Mouse (Mus musculus) gastrocnemius, adult 18-20 months (tissue): ENCODE data around the gene Pygl. TPM values are rescaled to one million over a fixed set of nuclear protein-coding genes. Genes with fewer than 3 reads are reported as not detected.
"Not testable (repeated sequence)": the region's sequence is repeated elsewhere in the genome, so short reads cannot be mapped to it uniquely, and the experiment has no call there.

Experiments used
- DNase-seq: peaks from one replicate; pipeline ENCODE4 v3.0.0; 2021; ENCODE audit warnings: low spot score
- total RNA-seq, 2 experiments: library from RNA; stranded (reverse); gene quantifications; 2 replicates each; pipeline ENCODE4 v1.2.3; 2021

The Pygl gene
- total RNA-seq, 2 experiments from 2014 or later: 1.4 to 2.4 TPM

DNA sequence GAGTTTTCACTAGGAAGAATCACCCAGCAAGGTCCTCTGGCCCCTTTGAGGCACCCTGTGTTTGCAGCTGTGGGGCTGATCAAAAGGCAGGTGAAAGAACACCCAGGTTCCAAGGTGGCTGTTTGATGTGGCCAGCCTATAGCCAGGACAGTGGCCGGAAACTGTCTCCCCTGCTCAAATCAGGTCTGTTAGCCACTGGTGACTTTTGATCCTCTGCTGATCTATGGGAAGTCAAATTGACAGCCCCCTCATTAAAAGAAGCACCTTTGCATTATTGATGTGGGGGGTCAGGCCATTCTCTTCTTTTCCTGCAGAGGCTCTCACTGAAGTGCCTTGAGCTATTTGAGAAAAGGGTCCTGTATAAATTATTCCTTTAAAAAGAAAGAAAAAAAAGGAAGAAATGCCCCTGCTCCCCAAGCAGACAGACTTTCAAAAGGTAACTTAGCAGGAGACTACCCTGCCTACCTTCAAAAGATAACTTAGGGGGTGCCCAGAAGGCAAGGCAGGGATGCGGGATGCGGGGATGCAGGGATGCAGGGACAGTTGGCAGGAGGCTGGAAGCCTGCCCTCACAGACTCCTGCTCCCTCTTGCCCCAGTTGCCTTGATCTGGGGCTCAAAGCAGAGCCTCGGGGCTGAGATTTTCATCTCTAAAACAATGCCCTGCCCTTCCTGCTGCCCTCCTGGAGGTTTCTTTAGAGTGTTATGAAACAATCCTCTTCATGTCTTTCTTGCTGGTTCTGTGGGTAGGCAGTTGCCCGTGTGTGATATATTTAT, 73.8 kb downstream of the Pygl start:
- no peak for DNase-seq

DNA sequence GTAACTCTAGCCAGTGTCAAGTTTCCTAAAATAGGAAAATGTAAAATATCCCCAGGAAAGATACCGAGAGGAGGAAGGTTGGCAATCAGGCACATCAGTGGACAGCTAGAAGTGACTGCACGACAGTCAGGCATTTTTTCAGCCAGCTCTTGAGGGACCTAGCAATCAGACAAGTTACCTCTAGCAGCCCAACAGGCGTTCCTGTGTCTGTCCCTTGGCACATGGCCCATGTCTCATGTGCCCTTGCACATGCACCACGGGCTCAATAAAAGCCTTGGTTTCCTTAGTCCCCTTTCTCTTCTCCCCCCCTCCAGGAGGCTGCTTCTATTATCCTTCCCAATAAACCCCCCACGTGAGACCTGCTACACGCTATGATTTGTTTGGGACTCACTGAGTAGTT, 75.1 kb downstream of the Pygl start:
- no peak for DNase-seq

DNA sequence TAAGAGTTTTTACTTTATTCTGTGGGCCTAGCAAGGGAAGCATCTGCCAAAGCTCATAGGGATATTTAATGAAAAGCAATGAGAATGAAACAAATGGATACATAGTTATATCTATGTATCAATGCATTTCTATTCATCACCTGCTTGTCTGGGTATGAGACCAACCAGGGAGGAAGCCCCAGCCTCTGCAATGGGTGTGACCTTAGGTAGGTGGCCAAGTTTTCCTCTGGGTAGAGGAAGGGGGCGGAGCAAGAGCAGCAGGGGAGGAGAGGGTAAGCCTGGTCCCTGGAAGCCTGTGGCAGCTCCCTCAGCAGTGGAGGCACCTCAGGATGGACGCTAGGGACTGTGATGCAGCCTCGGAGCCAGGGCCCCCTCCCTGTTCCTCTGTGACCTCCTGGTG, 77.4 kb downstream of the Pygl start, which contains the start of gene Abhd12b:
TSS of gene Abhd12b (plus strand) at position 301 of the 400 bp plus-strand sequence.
- DNase-seq: no peak

DNA sequence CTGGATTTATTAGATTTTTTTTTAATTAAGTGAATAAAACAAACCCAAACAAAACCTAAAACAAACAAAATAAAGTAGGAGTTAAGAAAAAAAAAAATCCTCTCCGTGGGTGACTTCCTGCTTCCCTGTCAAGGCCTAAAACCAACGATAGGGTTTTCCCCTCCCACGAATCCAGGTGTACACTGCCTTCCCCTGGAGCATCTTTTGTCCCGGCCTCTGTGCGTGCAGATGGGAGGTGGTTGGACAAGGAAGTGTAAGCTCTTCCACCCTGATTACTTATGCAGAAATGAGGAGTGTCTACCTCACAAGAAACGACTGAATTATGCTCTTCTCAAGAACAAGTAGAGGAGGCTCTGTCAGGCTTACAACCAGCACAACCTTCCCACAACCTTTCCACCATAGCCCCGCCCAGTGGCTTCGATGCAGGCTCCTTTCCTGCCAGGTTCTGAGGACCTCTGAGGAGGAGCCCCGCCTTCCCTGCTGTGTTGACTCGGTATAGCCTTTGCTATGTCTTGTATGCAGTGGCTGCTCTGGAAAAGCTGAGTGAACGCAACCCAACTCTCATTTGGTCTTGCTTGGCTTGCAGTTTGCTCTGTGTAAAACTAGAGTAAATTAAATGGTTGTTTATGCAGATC, 82.5 kb downstream of the Pygl start:
- DNase-seq: no peak

DNA sequence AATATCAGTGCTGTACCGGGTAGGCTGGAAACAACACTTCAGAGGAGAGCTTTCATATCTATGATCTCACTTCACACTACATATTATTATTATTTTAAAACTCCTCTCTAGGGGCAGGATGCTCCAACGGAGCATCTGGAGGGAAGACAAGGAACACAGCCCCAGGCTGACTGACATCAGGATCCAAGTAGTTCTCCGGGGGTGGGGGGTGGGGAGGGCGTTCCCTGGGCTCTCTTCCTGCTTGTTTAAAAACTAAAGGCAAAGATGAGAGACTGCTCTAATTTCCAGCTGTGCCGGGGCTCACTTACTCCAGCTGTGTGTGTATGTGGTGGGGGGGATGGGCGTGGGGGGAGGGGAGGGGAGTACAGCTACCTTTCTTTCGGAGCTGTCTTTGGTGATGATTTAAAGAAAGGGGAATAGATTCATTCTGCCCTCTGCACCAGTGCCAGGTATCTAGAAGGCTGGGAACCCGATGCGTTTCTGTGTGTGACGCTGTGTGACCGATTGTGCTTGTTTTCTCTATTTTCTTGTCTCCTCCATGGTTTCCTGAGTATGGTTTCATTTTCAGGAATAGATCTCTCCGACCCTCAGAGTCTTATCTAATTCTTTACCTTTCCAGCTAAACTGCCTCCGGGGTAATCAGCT, 83.2 kb downstream of the Pygl start:
- no peak for DNase-seq

DNA sequence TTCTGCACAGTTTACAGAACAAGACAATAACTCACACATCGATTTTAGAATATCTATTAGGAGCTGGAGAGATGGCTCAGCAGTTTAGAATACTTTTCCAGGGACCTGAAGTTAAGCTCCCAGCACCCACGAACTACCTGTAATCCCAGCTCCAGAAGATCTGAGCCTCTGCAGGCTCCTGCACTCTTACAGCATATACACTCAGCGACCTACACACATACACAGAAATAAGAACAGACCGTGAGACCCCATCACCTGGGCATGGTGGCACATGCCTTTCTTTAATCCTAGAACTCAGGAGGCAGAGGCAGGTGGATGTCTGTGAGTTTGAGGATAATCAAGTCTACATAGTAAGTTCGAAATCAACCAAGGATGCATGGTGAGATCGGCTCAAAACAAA, 85.7 kb downstream of the Pygl start:
- no peak for DNase-seq

DNA sequence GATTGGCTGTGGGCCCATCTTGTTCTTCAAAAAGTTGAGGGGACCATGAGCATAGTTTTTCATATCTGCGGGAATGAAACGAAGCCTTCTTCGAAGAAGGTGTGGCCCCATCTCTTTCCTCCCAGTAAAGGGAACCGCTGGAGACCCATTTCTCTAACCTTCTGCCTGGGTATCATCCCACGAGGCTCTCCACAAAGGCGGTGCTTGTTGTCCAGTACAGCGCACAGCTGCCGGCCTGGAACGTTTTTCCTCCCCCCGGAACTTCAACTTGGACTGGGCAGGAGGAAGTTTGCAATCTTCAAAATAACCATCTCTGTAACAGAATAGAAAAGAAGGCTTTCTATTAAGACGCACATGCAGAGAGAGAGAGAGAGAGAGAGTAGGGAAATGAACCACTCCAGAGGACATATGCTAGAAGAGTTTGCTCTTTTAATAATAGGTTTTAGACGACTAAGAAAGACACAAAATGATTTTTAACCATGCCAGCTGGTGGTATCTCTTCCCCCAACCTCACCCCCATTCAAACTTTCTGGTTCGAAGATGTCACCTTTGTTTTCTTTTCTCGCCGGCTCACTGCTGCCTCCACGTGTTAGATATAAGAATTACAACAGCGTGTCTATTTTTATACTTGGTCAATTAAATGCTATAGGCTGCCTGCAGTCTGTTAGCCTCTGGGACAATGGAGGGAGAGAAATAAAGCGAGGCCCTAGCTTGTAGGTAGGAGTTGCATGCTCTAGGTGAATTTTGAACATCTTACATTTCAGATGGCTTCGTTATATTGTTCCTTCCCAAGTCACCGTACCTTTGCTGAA, 86.4 kb downstream of the Pygl start:
- peak; percentile 73 for DNase-seq

DNA sequence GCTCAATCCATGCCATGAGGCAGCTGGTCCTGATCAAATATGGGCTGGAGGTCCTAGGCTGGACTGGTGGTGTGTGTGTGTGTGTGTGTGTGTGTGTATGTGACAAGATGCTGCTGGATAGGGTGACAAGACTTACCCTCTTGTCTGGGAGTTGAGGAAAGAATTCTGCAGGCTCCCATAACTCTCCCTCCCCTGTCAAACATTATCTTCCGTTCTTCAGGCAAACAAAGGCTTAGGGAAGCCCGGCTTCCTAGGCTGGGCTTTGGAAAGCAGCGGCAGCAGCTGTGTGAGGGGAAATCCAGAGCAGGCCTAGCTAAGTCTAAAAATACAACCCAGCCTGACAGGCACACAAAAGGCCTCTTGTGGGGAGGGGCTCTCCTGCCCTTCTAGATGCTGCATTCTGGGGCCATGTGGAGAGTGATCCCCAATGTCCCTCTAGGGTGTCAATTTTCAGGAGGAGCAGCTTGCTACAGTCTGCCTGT, 87.1 kb downstream of the Pygl start:
- not testable (repeated sequence) for DNase-seq

DNA sequence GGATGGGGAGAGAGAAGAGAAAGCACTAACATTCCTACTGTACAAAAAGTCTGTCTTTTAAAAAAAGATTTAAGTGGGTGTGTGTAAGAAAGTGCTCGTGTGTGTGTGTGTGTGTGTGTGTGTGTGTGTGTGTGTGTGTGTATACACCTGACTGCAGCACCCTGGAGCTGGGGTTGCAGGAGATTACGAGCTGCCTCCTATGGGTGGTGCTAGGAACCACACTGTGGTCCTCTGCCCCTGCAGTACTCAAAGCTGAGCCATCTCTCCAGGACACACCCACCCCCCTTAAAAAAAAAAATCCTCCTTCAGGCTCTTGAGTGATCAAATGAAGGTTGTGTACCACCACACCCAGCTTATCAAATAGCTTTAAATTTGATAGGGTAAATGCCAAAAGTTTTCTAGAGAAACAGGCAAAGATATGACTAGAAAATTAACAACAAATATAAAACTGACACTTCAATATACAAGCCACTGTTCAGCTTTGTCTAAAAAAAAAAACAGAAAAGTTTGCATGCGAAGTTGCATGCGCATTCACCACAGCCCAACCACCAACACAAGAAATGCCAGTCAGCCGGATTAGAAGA, 90.2 kb downstream of the Pygl start:
- no peak for DNase-seq

Other genes starting within 250 kb of the Pygl start
- 10 to 100 TPM; 35.4 to 43.6 TPM for gene Sav1, start 244.5 kb downstream of the Pygl start, total RNA-seq
- gene Nin, start 117.8 kb downstream of the Pygl start, total RNA-seq: 10 to 100 TPM; 22.2 to 33.3 TPM
- gene Abhd12b, start 77.3 kb downstream of the Pygl start, total RNA-seq: not detected
- under 1 TPM; 0.05 to 0.09 TPM for gene Trim9, start 116.1 kb upstream of the Pygl start, total RNA-seq
- 10 to 100 TPM; 10.9 to 11.1 TPM for gene Tmx1, start 221.6 kb upstream of the Pygl start, total RNA-seq